Mouse (Mus musculus) neural tube, embryonic 12.5 days (tissue): ENCODE results near the gene Zfp106. TPM values are rescaled to one million over a fixed set of nuclear protein-coding genes. Genes with fewer than 3 reads are reported as not detected.
"Not testable (repeated sequence)": the region's sequence is repeated elsewhere in the genome, so short reads cannot be mapped to it uniquely, and the experiment has no call there.

Source experiments
- ATAC-seq: fragments of 200-750 bp; cut with Nextera tagmentation; 2 replicates; pipeline ENCODE4 v1.8.0; 2017; ENCODE audit warnings: low read depth, mild to moderate bottlenecking, moderate TSS enrichment, moderate library complexity; ENCODE audit not compliant: low FRiP score
- H3K27ac ChIP-seq: fragments of 300-500 bp; sonication (generic); 2 replicates; pipeline ENCODE4 v1.5.1; 2016
- H3K27me3 ChIP-seq: fragments of 300-500 bp; sonication (generic); replicated peaks from 2 replicates; pipeline ENCODE4 v1.6.1; 2016; ENCODE audit warnings: mild to moderate bottlenecking
- H3K36me3 ChIP-seq: fragments of 300-500 bp; sonication (generic); 2 replicates; pipeline ENCODE4 v1.6.1; 2016; ENCODE audit warnings: mild to moderate bottlenecking
- H3K4me1 ChIP-seq: fragments of 300-500 bp; sonication (generic); 2 replicates; pipeline ENCODE4 v1.6.1; 2016
- H3K4me2 ChIP-seq: fragments of 300-500 bp; sonication (generic); replicated peaks from 2 replicates; pipeline ENCODE4 v1.6.1; 2016; ENCODE audit warnings: mild to moderate bottlenecking
- H3K4me3 ChIP-seq: fragments of 300-500 bp; sonication (generic); 2 replicates; pipeline ENCODE4 v1.5.1; 2016
- H3K9ac ChIP-seq: fragments of 300-500 bp; sonication (generic); 2 replicates; pipeline ENCODE4 v1.6.1; 2016; ENCODE audit warnings: mild to moderate bottlenecking
- H3K9me3 ChIP-seq: fragments of 300-500 bp; sonication (generic); 2 replicates; pipeline ENCODE4 v1.6.1; 2016; ENCODE audit warnings: mild to moderate bottlenecking
- whole genome bisulfite sequencing: fragments of 180-500 bp; shearing (Covaris S2); methylation state at CpG from one replicate; pipeline ENCODE4 v1.1.7; 2016; 5-methylcytosine and 5-hydroxymethylcytosine counted together
- polyA plus RNA-seq: library from polyadenylated mRNA; unstranded; fragments of >200 nt; fragmentation: Nextera tagmentation; extraction: Ambion mirVana; gene quantifications from 2 replicates; pipeline ENCODE4 v1.2.1, GENCODE M21; 2016

Zfp106 gene
- polyA plus RNA-seq, 1 experiment from 2014 or later = 47.8 TPM

DNA sequence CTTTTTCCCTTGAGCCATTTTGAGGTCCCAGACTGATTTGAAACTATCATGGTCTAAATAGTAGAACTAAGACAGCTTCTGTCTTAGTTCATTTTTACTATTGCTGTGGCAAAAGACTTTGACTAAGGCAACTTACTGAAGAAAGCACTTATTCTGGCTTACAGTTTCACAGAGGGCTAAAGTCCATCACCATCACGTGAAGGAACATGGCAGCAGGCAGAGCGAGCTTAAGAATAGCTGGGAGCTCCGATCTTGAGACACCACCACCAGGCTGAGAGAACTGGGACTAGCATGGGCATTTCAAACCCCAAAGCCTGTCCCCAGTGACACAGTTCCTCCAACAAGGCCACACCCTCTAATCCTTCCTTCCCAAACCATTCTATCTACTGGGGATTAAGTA lies 7.4 kb upstream of the Zfp106 start:
- WGBS = 95% methylated on average over 3 of the region's 3 CpGs
- H3K27me3 ChIP-seq = no peaks in the 10 kb centered on the region
- ATAC-seq = no peak
- peaks cover 11% of the 10 kb centered on the region for H3K4me1 ChIP-seq
- no peak overlapping the region for H3K27ac ChIP-seq
- no peaks in the 10 kb centered on the region for H3K9me3 ChIP-seq
- H3K4me2 ChIP-seq = no peak overlapping the region
- H3K9ac ChIP-seq = no peak overlapping the region
- peaks cover 6% of the 10 kb centered on the region; the same call in 1 of the 2 replicates for H3K36me3 ChIP-seq
- no peak overlapping the region for H3K4me3 ChIP-seq

DNA sequence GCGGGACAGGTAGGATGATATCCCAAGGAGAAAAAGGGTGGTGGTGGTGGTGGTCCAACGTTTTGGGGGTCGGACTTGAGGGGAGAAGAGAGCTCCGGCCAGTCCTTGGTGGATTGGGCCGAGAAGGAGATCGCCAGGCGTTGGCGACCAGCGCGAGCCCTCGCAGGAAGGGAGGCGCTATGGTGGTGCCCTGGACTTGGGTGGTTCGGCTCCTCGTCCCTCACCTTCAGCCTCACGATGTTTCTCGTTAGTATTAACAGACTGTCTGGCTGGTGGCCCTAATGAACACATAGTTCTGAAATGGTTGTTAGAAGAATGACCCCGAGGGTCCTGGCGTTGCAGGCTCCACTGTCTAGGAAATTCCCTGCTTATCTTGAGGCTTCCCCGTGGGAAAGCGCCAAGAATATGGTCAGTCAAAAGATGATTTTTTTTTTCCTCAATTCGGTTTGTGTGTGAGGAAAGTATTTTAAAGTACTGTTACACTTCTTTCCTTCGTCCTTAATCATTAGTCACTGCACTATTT lies 4.2 kb upstream of the Zfp106 start:
- H3K27ac ChIP-seq = no peak overlapping the region; the same call in 1 of the 2 replicates

DNA sequence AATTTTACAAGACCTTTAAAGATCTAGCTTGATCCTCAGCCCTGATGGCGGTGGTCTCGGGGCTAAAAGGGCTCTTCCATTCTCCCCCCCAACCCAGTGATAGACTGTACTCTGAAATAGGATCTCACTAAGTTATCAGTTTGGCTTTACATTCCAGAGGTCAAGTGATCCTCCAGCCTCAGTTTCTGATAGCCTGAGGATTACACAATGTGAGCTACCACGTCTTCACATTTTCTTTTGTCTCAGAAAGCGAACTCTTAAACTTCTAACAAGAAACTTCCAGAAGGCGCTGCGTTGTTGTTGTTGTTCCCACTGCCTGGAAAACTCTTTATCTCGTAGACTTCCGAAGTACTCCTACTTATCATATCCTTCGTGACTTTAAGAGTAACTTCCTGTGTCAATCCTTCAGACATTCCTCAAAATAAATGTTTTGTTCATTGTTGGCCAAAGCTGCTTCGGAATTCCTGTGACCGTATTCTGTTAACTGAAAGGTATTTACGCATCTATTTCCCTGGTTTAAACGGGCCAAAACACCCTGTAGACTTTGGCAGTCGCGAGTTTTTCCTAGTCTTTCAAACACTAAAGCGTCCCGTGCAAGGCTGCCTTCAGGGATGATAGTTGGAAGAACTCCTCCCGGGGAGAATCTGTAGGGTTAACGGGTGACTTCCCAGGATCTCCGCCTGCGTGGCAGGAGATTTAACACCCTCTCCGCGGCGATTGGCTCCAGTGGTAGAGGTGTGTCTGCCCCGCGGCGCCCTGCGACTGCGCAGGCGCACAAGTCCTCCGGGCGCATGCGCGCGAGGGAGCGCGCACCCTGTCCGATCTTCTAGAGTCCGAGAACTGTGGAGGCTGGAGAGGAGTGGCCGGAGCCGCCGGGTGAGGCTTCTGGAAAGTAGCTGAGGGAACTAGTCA lies 3.5 kb upstream of the Zfp106 start, which contains the start of gene Snap23:
TSS of gene Snap23 (plus strand) at position 786 of the 912 bp plus-strand sequence.
- Histone ChIP-seq H3K27ac (no peak within 1 kb of the TSS; the same call in 1 of the 2 replicates), H3K27me3 (no peaks in the 10 kb centered on the region), H3K9me3 (no peaks in the 10 kb centered on the region), H3K4me1 (peaks cover 21% of the 10 kb centered on the region), H3K36me3 (peaks cover 6% of the 10 kb centered on the region; the same call in 1 of the 2 replicates), H3K4me2 (peak within 1 kb of the TSS; percentile 66), H3K4me3 (peak within 1 kb of the TSS; percentile 54), H3K9ac (peak within 1 kb of the TSS; percentile 59)
- peak; percentile 89 for ATAC-seq
- 2% methylated on average over 42 of the region's 42 CpGs for WGBS

More for the DNA sequence above, 4.2 kb upstream of the Zfp106 start:
- no peaks in the 10 kb centered on the region for H3K27me3 ChIP-seq
- peaks cover 6% of the 10 kb centered on the region; the same call in 1 of the 2 replicates for H3K36me3 ChIP-seq
- peak overlapping the region; percentile 59 for H3K9ac ChIP-seq
- H3K4me1 ChIP-seq = peaks cover 17% of the 10 kb centered on the region
- H3K4me3 ChIP-seq = peak overlapping the region; percentile 54
- under 1% methylated on average over 22 of the region's 22 CpGs for WGBS
- ATAC-seq = peak; percentile 65
- H3K9me3 ChIP-seq = no peaks in the 10 kb centered on the region
- H3K4me2 ChIP-seq = peak overlapping the region; percentile 66

- Histone ChIP-seq H3K4me3 (no peak overlapping the region), H3K4me1 (peaks cover 21% of the 10 kb centered on the region), H3K4me2 (no peak overlapping the region), H3K9ac (no peak overlapping the region), H3K27ac (no peak overlapping the region), H3K27me3 (no peaks in the 10 kb centered on the region), H3K36me3 (no peaks in the 10 kb centered on the region), H3K9me3 (no peaks in the 10 kb centered on the region)
- 90% methylated on average over 2 of the region's 2 CpGs for WGBS
- ATAC-seq = no peak
Observed at GRCm38 (mm10) chr2:120565363-120565762, 1.7 kb upstream of the Zfp106 start.

DNA sequence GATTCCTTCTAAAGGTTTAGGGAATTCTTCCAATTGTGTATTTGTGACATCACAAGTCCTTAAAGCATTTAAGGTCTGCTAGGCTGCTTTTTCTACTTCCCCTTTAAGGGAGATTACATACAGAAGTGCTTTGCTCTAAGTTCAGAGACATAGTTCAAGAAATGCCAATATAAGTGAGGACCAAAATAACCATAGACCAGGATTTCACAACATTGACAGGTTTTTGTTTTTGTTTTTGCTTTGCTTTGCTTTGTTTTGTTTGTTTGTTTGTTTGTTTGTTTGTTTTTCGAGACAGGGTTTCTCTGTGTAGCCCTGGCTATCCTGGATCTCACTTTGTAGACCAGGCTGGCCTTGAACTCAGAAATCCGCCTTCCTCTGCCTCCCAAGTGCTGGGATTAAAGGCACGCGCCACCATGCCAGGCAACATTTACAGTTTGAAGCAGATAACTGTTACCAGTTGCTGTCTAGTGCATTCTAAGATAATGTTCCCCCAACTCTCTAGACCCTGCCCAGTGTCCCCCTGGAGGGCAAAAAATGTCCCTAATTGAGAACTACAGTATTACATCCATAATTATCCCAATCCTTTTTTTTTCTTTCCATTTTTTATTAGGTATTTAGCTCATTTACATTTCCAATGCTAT lies 1.0 kb upstream of the Zfp106 start:
- H3K27ac ChIP-seq, H3K9me3 ChIP-seq, H3K36me3 ChIP-seq, H3K27me3 ChIP-seq, H3K9ac ChIP-seq, H3K4me3 ChIP-seq, ATAC-seq, H3K4me2 ChIP-seq: not testable (repeated sequence)
- H3K4me1 ChIP-seq = peaks cover 21% of the 10 kb centered on the region
- 94% methylated on average over 4 of the region's 4 CpGs for WGBS

DNA sequence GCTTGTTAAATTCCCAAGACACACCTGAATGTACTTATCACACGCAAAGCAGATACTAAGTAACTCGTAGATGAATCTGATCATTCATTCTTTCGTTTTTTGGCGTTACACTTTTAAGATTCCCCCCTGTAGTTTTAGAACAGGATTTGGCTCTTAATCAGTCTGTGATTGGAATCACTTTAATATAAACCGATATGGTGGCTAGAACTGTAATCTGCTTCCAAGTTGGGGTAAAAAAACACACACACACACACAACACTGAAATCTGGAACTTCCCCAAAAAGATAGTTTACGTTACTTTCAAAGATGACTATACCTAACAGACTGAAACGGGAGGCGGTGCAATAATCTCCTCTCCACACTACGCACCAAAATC lies 796 bp downstream of the Zfp106 start:
- no peak overlapping the region for H3K27ac ChIP-seq
- no peaks in the 10 kb centered on the region for H3K36me3 ChIP-seq
- H3K9me3 ChIP-seq = no peaks in the 10 kb centered on the region
- 29% methylated on average over 9 of the region's 9 CpGs for WGBS
- H3K9ac ChIP-seq = peak overlapping the region; percentile 92
- peak overlapping the region; percentile 82 for H3K4me2 ChIP-seq
- H3K4me3 ChIP-seq = peak overlapping the region; percentile 82
- H3K27me3 ChIP-seq = no peaks in the 10 kb centered on the region
- ATAC-seq = no peak
- peaks cover 9% of the 10 kb centered on the region; the same call in 1 of the 2 replicates for H3K4me1 ChIP-seq

GRCm38 (mm10) chr2:120561524-120561923 lies 2.1 kb downstream of the Zfp106 start:
- WGBS = 79% methylated on average over 1 of the region's 1 CpGs
- H3K9me3 ChIP-seq = no peaks in the 10 kb centered on the region
- no peak overlapping the region for H3K9ac ChIP-seq
- H3K27me3 ChIP-seq = no peaks in the 10 kb centered on the region
- H3K36me3 ChIP-seq = no peaks in the 10 kb centered on the region
- no peak overlapping the region for H3K4me2 ChIP-seq
- H3K4me1 ChIP-seq = peaks cover 9% of the 10 kb centered on the region; the same call in 1 of the 2 replicates
- ATAC-seq = no peak
- no peak overlapping the region for H3K4me3 ChIP-seq
- no peak overlapping the region for H3K27ac ChIP-seq

DNA sequence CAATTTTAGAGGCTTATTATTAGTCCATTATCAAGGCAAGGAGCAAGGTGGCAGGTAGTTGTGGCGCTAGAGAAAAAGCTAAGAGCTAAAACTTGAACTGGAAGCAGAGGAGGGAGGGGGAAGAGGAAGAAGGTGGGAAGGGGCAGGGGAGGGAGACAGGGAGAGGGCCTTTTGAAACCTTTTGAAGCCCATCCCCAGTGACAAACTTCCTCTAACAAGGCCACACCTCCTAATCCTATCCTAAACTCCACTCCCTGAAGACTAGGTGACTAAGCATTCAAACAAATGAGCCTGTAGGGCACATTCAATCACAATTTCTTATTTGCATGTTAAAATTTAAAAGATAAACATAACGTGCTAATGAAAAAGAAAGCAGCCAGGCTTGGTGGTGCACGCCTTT lies 4.8 kb downstream of the Zfp106 start:
- Histone ChIP-seq H3K4me2 (no peak overlapping the region), H3K9me3 (no peaks in the 10 kb centered on the region), H3K27me3 (no peaks in the 10 kb centered on the region), H3K4me3 (no peak overlapping the region), H3K36me3 (peaks cover 8% of the 10 kb centered on the region), H3K9ac (no peak overlapping the region), H3K4me1 (peaks cover 9% of the 10 kb centered on the region; the same call in 1 of the 2 replicates), H3K27ac (no peak overlapping the region)
- WGBS = 91% methylated on average over 3 of the region's 3 CpGs
- no peak for ATAC-seq

- Histone ChIP-seq H3K27ac (no peak overlapping the region), H3K9me3 (no peaks in the 10 kb centered on the region), H3K9ac (no peak overlapping the region), H3K36me3 (peaks cover 18% of the 10 kb centered on the region), H3K27me3 (no peaks in the 10 kb centered on the region), H3K4me2 (no peak overlapping the region), H3K4me1 (no peaks in the 10 kb centered on the region; the same call in 1 of the 2 replicates), H3K4me3 (no peak overlapping the region)
- ATAC-seq = no peak
- WGBS = 89% methylated on average over 3 of the region's 3 CpGs
Observed at GRCm38 (mm10) chr2:120556868-120557267, 6.8 kb downstream of the Zfp106 start.

GRCm38 (mm10) chr2:120544732-120545131 lies 18.9 kb downstream of the Zfp106 start:
- ATAC-seq = no peak
- Histone ChIP-seq H3K9ac (no peak overlapping the region), H3K27me3 (no peaks in the 10 kb centered on the region), H3K4me1 (no peaks in the 10 kb centered on the region), H3K9me3 (no peaks in the 10 kb centered on the region), H3K4me3 (no peak overlapping the region), H3K4me2 (no peak overlapping the region), H3K27ac (no peak overlapping the region), H3K36me3 (peaks cover 12% of the 10 kb centered on the region)
- WGBS = 92% methylated on average over 2 of the region's 2 CpGs

DNA sequence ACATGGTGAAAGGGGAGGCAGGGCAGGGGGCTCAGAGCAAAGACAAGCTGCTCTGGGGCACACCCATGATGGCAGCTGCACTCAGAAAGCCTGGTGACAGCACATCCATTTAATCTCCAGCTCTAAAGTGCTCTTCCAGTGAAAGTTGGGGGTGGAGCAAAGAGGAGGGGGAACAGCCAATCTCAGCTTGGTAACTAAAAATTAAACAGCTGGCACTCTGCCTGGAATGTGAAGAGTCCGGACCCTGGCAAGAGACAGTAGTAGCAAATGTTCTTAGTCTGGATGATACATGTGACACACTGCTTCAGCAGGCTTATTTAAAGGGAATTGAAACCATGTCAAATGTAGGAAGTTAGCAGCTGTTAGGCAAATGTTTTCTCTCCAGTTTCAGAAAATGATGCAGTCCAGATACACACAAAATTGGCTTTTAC lies 23.9 kb downstream of the Zfp106 start:
- ATAC-seq = peak; percentile 95
- WGBS = 12% methylated on average over 1 of the region's 1 CpGs
- Histone ChIP-seq H3K4me2 (peak overlapping the region; percentile 29; the same call in 1 of the 2 replicates), H3K9ac (no peak overlapping the region), H3K4me3 (no peak overlapping the region), H3K9me3 (no peaks in the 10 kb centered on the region), H3K27ac (no peak overlapping the region), H3K27me3 (no peaks in the 10 kb centered on the region), H3K36me3 (peaks cover 13% of the 10 kb centered on the region), H3K4me1 (no peaks in the 10 kb centered on the region)

- Histone ChIP-seq H3K9me3 (no peaks in the 10 kb centered on the region), H3K4me3 (no peak overlapping the region), H3K9ac (no peak overlapping the region), H3K27ac (no peak overlapping the region), H3K27me3 (no peaks in the 10 kb centered on the region), H3K4me1 (no peaks in the 10 kb centered on the region), H3K36me3 (peaks cover 17% of the 10 kb centered on the region), H3K4me2 (peak overlapping the region; percentile 29)
- 52% methylated on average over 3 of the region's 3 CpGs for WGBS
- ATAC-seq = peak; percentile 90
Observed at GRCm38 (mm10) chr2:120539333-120539732, 24.3 kb downstream of the Zfp106 start.
